Mouse (Mus musculus) layer of hippocampus, adult 18-20 months (tissue): ENCODE measurements around the gene E330017A01Rik. TPM values are rescaled to one million over a fixed set of nuclear protein-coding genes. Genes with fewer than 3 reads are reported as not detected.

Experiments used
- DNase-seq, 2 experiments: peaks; one replicate each; pipeline ENCODE4 v3.0.0; 2022; ENCODE audit warnings: low spot score in 2 of 2
- total RNA-seq, 2 experiments: library from RNA; stranded (reverse); gene quantifications; 2 replicates each; pipeline ENCODE4 v1.2.3; 2021

E330017A01Rik gene
- total RNA-seq, 2 experiments from 2014 or later = not detected

GRCm38 (mm10) chr16:58603831-58604230 lies 34.7 kb downstream of the E330017A01Rik start:
- no peak for DNase-seq

GRCm38 (mm10) chr16:58600846-58601245 lies 37.7 kb downstream of the E330017A01Rik start:
- no peak for DNase-seq

DNA sequence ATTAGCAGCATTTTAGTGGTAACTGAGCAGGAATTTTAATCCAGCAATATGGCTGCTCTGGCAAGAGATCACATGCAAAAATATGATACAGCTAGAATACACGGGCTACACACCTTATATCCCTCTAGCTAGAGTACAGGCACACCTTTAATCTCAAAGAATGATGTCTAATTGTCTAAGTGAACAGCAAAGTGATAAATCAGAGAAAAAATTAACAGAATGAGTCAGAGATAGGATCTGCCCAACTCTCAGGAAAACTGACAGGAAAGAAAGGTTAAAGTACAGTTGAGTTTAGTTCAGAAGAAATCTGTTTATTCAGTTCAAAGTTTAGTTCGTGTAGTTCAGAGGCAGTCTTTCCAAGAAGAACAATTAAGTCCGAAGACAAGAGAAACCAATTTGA lies 47.2 kb downstream of the E330017A01Rik start:
- DNase-seq = no peak

GRCm38 (mm10) chr16:58589444-58589843 lies 49.1 kb downstream of the E330017A01Rik start:
- DNase-seq = no peak

Other genes with a start within 250 kb of the E330017A01Rik start
- gene Dcbld2, start 230.3 kb downstream of the E330017A01Rik start, total RNA-seq = 10 to 100 TPM; 11.3 to 14.0 TPM
- gene St3gal6, start 114.5 kb downstream of the E330017A01Rik start, total RNA-seq = 10 to 100 TPM; 13.8 to 14.1 TPM
- gene Gm813, start 21.8 kb downstream of the E330017A01Rik start, total RNA-seq = not detected
- gene Cpox, start 31.6 kb upstream of the E330017A01Rik start, total RNA-seq = 10 to 100 TPM; 51.6 to 52.7 TPM
- not detected for gene Gpr15, start 80.3 kb upstream of the E330017A01Rik start, total RNA-seq
- gene Cldnd1, start 89.2 kb upstream of the E330017A01Rik start, total RNA-seq = 100 to 1,000 TPM in 1 of 2 experiments, 10 to 100 TPM in 1; 95.5 to 101 TPM
- not detected for gene Olfr172, start 124.4 kb upstream of the E330017A01Rik start, total RNA-seq
- not detected for gene Olfr173, start 161.5 kb upstream of the E330017A01Rik start, total RNA-seq
- gene Olfr175-ps1, start 188.0 kb upstream of the E330017A01Rik start, total RNA-seq = not detected
- not detected for gene Olfr177, start 236.0 kb upstream of the E330017A01Rik start, total RNA-seq